Mouse (Mus musculus) B cell, adult (primary cell): ENCODE results near the gene Htr3b. TPM values are rescaled to one million over a fixed set of nuclear protein-coding genes. Genes with fewer than 3 reads are reported as not detected.

Experiments used
- total RNA-seq: library from RNA; stranded (reverse); gene quantifications from 4 replicates; pipeline ENCODE4 v1.2.4, GENCODE M21; 2023; ENCODE audit not compliant: inconsistent age

Htr3b gene
- total RNA-seq = not detected in 4 replicates

DNA sequence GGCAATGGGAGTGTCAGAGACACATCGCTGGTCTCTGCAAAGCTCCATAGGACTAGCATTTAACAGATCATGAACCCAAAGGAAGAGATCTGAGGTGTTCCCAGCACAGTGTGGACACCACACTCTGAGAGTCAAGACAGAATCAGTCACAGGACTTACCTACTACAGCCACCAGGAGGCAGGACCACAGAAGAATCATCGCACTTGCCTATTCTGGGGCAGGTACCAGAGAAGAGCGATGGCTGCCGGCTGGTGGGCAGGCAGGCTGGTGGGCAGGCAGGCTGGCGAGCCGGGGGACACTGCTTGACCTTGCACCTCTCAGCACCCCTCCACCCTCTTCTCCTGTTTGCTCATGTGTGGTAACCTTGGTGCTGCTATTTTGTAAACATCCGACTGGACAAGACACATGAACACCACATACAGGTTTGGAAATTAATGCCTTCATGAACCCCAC lies at the start of gene Htr3b:
Gene Htr3b (minus strand): TSS at position 404 of the 454 bp plus-strand sequence.

GRCm38 (mm10) chr9:48984845-48985707 lies 20.3 kb upstream of the Htr3b start, which contains the start of gene Usp28:
Gene Usp28 (plus strand): TSS chr9:48985375.

DNA sequence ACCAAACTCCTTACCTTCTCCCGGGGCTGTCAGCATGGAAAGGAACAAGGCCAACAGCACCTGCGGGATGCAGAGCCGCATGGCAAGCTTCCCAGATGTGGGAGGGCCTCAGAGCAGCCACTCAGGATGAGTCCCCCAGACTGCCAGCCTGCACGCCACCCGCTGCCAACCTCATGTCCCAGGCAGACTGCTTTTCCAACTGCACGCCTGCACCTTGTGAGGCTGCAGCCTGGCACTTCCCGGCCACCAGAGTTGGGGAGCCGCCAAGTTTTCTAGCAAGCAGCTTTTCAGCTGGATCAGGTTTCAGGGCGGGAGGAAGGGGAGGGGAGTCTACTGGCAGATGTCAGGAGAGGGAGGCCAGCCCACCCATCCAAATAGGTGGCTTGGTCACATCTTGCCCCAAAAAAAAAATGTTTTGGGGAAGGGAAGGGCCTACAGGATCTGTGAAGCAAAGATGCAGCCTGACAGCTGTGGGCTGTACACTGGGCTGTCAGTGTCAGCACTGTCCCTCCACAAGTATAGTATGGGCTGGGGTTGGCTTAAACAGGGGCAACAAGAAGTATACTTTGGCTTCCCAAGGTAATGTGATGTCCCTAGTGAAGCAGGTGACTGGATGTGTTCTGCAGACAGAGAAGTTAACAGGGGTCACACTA lies 53.8 kb downstream of the Htr3b start, which contains the start of gene Htr3a:
Gene Htr3a (minus strand): TSS at position 215 of the 653 bp plus-strand sequence.

Other genes starting within 250 kb of the Htr3b start
- gene Zbtb16, start 128.8 kb downstream of the Htr3b start, total RNA-seq = 0.21 to 0.72 TPM (median 0.34 TPM) in 4 replicates
- not detected in 4 replicates for gene Htr3a, start 53.9 kb downstream of the Htr3b start, total RNA-seq
- 46.8 to 56.4 TPM (median 51.0 TPM) in 4 replicates for gene Usp28, start 20.4 kb upstream of the Htr3b start, total RNA-seq
- gene Zw10, start 90.6 kb upstream of the Htr3b start, total RNA-seq = 39.7 to 44.3 TPM (median 41.9 TPM) in 4 replicates
- gene Tmprss5, start 116.3 kb upstream of the Htr3b start, total RNA-seq = not detected in 4 replicates